Mouse (Mus musculus) MEL-GATA-1-ER (cell line): ENCODE results near the gene Pdpn.

Source experiments
- DNase-seq: peaks from one replicate; pipeline ENCODE4 v3.0.0-alpha.2; 2012; ENCODE audit warnings: low read depth; ENCODE audit errors: extremely low read depth

The Pdpn gene

GRCm38 (mm10) chr4:143239615-143240201 lies 59.7 kb downstream of the Pdpn start:
- no peak for DNase-seq

- DNase-seq: no peak
These were observed 60.2 kb downstream of the Pdpn start for GRCm38 (mm10) chr4:143239117-143239516.

- no peak for DNase-seq
These were observed 60.9 kb downstream of the Pdpn start for GRCm38 (mm10) chr4:143238241-143239031.

- DNase-seq: no peak
These were observed 67.5 kb downstream of the Pdpn start for GRCm38 (mm10) chr4:143231790-143232422.

GRCm38 (mm10) chr4:143231110-143231509 lies 68.3 kb downstream of the Pdpn start:
- no peak for DNase-seq

- DNase-seq: no peak
These were observed 71.4 kb downstream of the Pdpn start for GRCm38 (mm10) chr4:143227976-143228375.

GRCm38 (mm10) chr4:143225886-143226285 lies 73.5 kb downstream of the Pdpn start:
- DNase-seq: no peak

- DNase-seq: no peak
These were observed 80.0 kb downstream of the Pdpn start for GRCm38 (mm10) chr4:143219316-143219751.

- no peak for DNase-seq
These were observed 80.5 kb downstream of the Pdpn start for GRCm38 (mm10) chr4:143218858-143219257.
